Mouse (Mus musculus) hindbrain, embryonic 10.5 days (tissue): Measurements from ENCODE around the gene Cplx3. TPM values are rescaled to one million over a fixed set of nuclear protein-coding genes. Genes with fewer than 3 reads are reported as not detected.

ENCODE experiments used
- DNase-seq: peaks from one replicate; pipeline ENCODE4 v3.0.0-alpha.2; 2017; ENCODE audit warnings: low spot score
- H3K27ac ChIP-seq: fragments of 300-500 bp; sonication (generic); 2 replicates; pipeline ENCODE4 v1.5.1; 2016; ENCODE audit warnings: mild to moderate bottlenecking, moderate library complexity
- H3K27me3 ChIP-seq: fragments of 300-500 bp; sonication (generic); 2 replicates; pipeline ENCODE4 v1.6.1; 2016; ENCODE audit warnings: mild to moderate bottlenecking; ENCODE audit not compliant: poor library complexity, insufficient read depth, severe bottlenecking
- H3K36me3 ChIP-seq: fragments of 300-500 bp; sonication (generic); 2 replicates; pipeline ENCODE4 v1.6.1; 2016; ENCODE audit warnings: mild to moderate bottlenecking, moderate library complexity
- H3K4me1 ChIP-seq: fragments of 300-500 bp; sonication (generic); replicated peaks from 2 replicates; pipeline ENCODE4 v1.6.1; 2016; ENCODE audit warnings: mild to moderate bottlenecking
- H3K4me3 ChIP-seq: fragments of 300-500 bp; sonication (generic); 2 replicates; pipeline ENCODE4 v1.5.1; 2016; ENCODE audit warnings: mild to moderate bottlenecking, moderate library complexity
- H3K9me3 ChIP-seq: fragments of 300-500 bp; sonication (generic); 2 replicates; pipeline ENCODE4 v1.6.1; 2016; ENCODE audit warnings: mild to moderate bottlenecking, moderate library complexity
- WGBS: fragments of 180-500 bp; shearing (Covaris S2); methylation state at CpG from one replicate; pipeline ENCODE4 v1.1.7; 2016; 5-methylcytosine and 5-hydroxymethylcytosine counted together
- polyA plus RNA-seq: library from polyadenylated mRNA; unstranded; fragments of >200 nt; fragmentation: Nextera tagmentation; extraction: Ambion mirVana; gene quantifications from 2 replicates; pipeline ENCODE4 v1.2.1, GENCODE M21; 2016

The Cplx3 gene
- polyA plus RNA-seq, 1 experiment from 2014 or later, result 0.88 TPM

GRCm38 (mm10) chr9:57560861-57561710 lies 45.0 kb downstream of the Cplx3 start, which contains the start of gene Scamp2:
Scamp2 (plus strand) TSS chr9:57560943.
- DNase-seq, result peak; percentile 95
- Histone ChIP-seq H3K4me3 (peak within 1 kb of the TSS; percentile 80), H3K4me1 (peaks cover 35% of the 10 kb centered on the region), H3K9me3 (no peaks in the 10 kb centered on the region), H3K36me3 (no peaks in the 10 kb centered on the region), H3K27ac (peak within 1 kb of the TSS; percentile 89), H3K27me3 (no peaks in the 10 kb centered on the region)
- 1% methylated on average over 37 of the region's 37 CpGs for WGBS

- Histone ChIP-seq H3K4me3 (peak overlapping the region; percentile 80), H3K27ac (peak overlapping the region; percentile 89), H3K9me3 (no peaks in the 10 kb centered on the region), H3K36me3 (no peaks in the 10 kb centered on the region), H3K27me3 (no peaks in the 10 kb centered on the region), H3K4me1 (peaks cover 27% of the 10 kb centered on the region)
- no peak for DNase-seq
- 29% methylated on average over 7 of the region's 7 CpGs for WGBS
Observed at GRCm38 (mm10) chr9:57560263-57560662, 45.8 kb downstream of the Cplx3 start.

- WGBS, result 84% methylated on average over 2 of the region's 2 CpGs
- DNase-seq, result no peak
- H3K27ac ChIP-seq, result no peak overlapping the region
- H3K4me3 ChIP-seq, result no peak overlapping the region
- no peaks in the 10 kb centered on the region for H3K9me3 ChIP-seq
- H3K4me1 ChIP-seq, result peaks cover 28% of the 10 kb centered on the region
- no peaks in the 10 kb centered on the region for H3K36me3 ChIP-seq
- no peaks in the 10 kb centered on the region for H3K27me3 ChIP-seq
Observed at GRCm38 (mm10) chr9:57559568-57559967, 46.5 kb downstream of the Cplx3 start.

GRCm38 (mm10) chr9:57558625-57559024 lies 47.5 kb downstream of the Cplx3 start:
- H3K27me3 ChIP-seq, result no peaks in the 10 kb centered on the region
- no peaks in the 10 kb centered on the region for H3K9me3 ChIP-seq
- peaks cover 37% of the 10 kb centered on the region for H3K4me1 ChIP-seq
- WGBS, result 85% methylated on average over 4 of the region's 4 CpGs
- no peak overlapping the region for H3K27ac ChIP-seq
- no peak for DNase-seq
- H3K36me3 ChIP-seq, result no peaks in the 10 kb centered on the region
- H3K4me3 ChIP-seq, result no peak overlapping the region

GRCm38 (mm10) chr9:57557215-57557614 lies 48.9 kb downstream of the Cplx3 start:
- H3K27ac ChIP-seq, result no peak overlapping the region
- no peak overlapping the region for H3K4me3 ChIP-seq
- no peaks in the 10 kb centered on the region for H3K27me3 ChIP-seq
- no peaks in the 10 kb centered on the region for H3K9me3 ChIP-seq
- DNase-seq, result no peak
- no peaks in the 10 kb centered on the region for H3K36me3 ChIP-seq
- peaks cover 34% of the 10 kb centered on the region for H3K4me1 ChIP-seq
- 80% methylated on average over 3 of the region's 3 CpGs for WGBS

GRCm38 (mm10) chr9:57554753-57555152 lies 51.3 kb downstream of the Cplx3 start:
- DNase-seq, result no peak
- no peaks in the 10 kb centered on the region for H3K27me3 ChIP-seq
- 32% methylated on average over 3 of the region's 3 CpGs for WGBS

GRCm38 (mm10) chr9:57553119-57553518 lies 53.0 kb downstream of the Cplx3 start:
- Histone ChIP-seq H3K36me3 (peaks cover 30% of the 10 kb centered on the region), H3K4me1 (peaks cover 24% of the 10 kb centered on the region), H3K27ac (peak overlapping the region; percentile 89; the same call in 1 of the 2 replicates), H3K9me3 (no peaks in the 10 kb centered on the region), H3K27me3 (no peaks in the 10 kb centered on the region), H3K4me3 (no peak overlapping the region)
- DNase-seq, result no peak
- 70% methylated on average over 11 of the region's 11 CpGs for WGBS

More at GRCm38 (mm10) chr9:57554753-57555152, 51.3 kb downstream of the Cplx3 start:
- Histone ChIP-seq H3K4me3 (no peak overlapping the region), H3K4me1 (peaks cover 24% of the 10 kb centered on the region), H3K36me3 (peaks cover 14% of the 10 kb centered on the region), H3K27ac (no peak overlapping the region), H3K9me3 (no peaks in the 10 kb centered on the region)

- DNase-seq, result peak; percentile 70
- Histone ChIP-seq H3K27ac (peak within 1 kb of the TSS; percentile 89), H3K27me3 (no peaks in the 10 kb centered on the region), H3K36me3 (peaks cover 39% of the 10 kb centered on the region), H3K4me1 (peaks cover 24% of the 10 kb centered on the region), H3K4me3 (peak within 1 kb of the TSS; percentile 76), H3K9me3 (no peaks in the 10 kb centered on the region)
- WGBS, result under 1% methylated on average over 28 of the region's 28 CpGs
Observed at GRCm38 (mm10) chr9:57552139-57552887, 53.8 kb downstream of the Cplx3 start, which contains the start of gene Mpi. Mpi (minus strand) TSS chr9:57552763.

GRCm38 (mm10) chr9:57550126-57550862 lies 55.8 kb downstream of the Cplx3 start:
- Histone ChIP-seq H3K27ac (no peak overlapping the region), H3K4me3 (no peak overlapping the region), H3K4me1 (peaks cover 24% of the 10 kb centered on the region), H3K27me3 (no peaks in the 10 kb centered on the region), H3K9me3 (no peaks in the 10 kb centered on the region), H3K36me3 (peaks cover 59% of the 10 kb centered on the region)
- WGBS, result 91% methylated on average over 11 of the region's 11 CpGs
- DNase-seq, result no peak

Other genes with a start within 250 kb of the Cplx3 start
- 19.8 and 23.5 TPM in 2 replicates for gene Ppcdc, start 166.2 kb downstream of the Cplx3 start, polyA plus RNA-seq
- 18.2 and 28.9 TPM in 2 replicates for gene Scamp5, start 138.2 kb downstream of the Cplx3 start, polyA plus RNA-seq
- 2.5 and 9.7 TPM in 2 replicates for gene Rpp25, start 102.3 kb downstream of the Cplx3 start, polyA plus RNA-seq
- 712 and 781 TPM in 2 replicates for gene Cox5a, start 85.0 kb downstream of the Cplx3 start, polyA plus RNA-seq
- 16.1 and 16.3 TPM in 2 replicates for gene Fam219b, start 68.8 kb downstream of the Cplx3 start, polyA plus RNA-seq
- 61.7 and 74.1 TPM in 2 replicates for gene Mpi, start 53.5 kb downstream of the Cplx3 start, polyA plus RNA-seq
- gene Scamp2, start 45.3 kb downstream of the Cplx3 start, polyA plus RNA-seq, result 50.7 and 59.7 TPM in 2 replicates
- gene Ulk3, start 16.8 kb downstream of the Cplx3 start, polyA plus RNA-seq, result 14.2 and 14.6 TPM in 2 replicates
- gene Lman1l, start 14.5 kb upstream of the Cplx3 start, polyA plus RNA-seq, result not detected in 2 replicates
- 40.8 and 42.3 TPM in 2 replicates for gene Csk, start 47.4 kb upstream of the Cplx3 start, polyA plus RNA-seq
- gene Cyp1a2, start 77.4 kb upstream of the Cplx3 start, polyA plus RNA-seq, result not detected in 2 replicates
- not detected in 2 replicates for gene Cyp1a1, start 81.6 kb upstream of the Cplx3 start, polyA plus RNA-seq
- 41.0 and 41.1 TPM in 2 replicates for gene Edc3, start 102.3 kb upstream of the Cplx3 start, polyA plus RNA-seq
- 90.7 and 105 TPM in 2 replicates for gene Clk3, start 159.6 kb upstream of the Cplx3 start, polyA plus RNA-seq
- gene Arid3b, start 230.5 kb upstream of the Cplx3 start, polyA plus RNA-seq, result 42.7 and 57.7 TPM in 2 replicates